Mouse (Mus musculus) lung, postnatal 25 days (tissue): ENCODE data around the gene Gigyf1.

Experiments
- DNase-seq: peaks from one replicate; pipeline ENCODE4 v3.0.0; 2022; ENCODE audit warnings: low spot score

Gene Gigyf1

GRCm38 (mm10) chr5:137514811-137515210 is 3.5 kb upstream of the Gigyf1 start:
- DNase-seq, result no peak

GRCm38 (mm10) chr5:137519691-137520550 is 1.6 kb downstream of the Gigyf1 start:
- no peak for DNase-seq

- no peak for DNase-seq
Observed at GRCm38 (mm10) chr5:137521861-137522260, 3.5 kb downstream of the Gigyf1 start.

- no peak for DNase-seq
Observed at GRCm38 (mm10) chr5:137522711-137523110, 4.4 kb downstream of the Gigyf1 start.

GRCm38 (mm10) chr5:137523396-137524250 is 5.3 kb downstream of the Gigyf1 start:
- no peak for DNase-seq

GRCm38 (mm10) chr5:137524251-137524515 is 5.8 kb downstream of the Gigyf1 start:
- no peak for DNase-seq

GRCm38 (mm10) chr5:137524671-137525070 is 6.3 kb downstream of the Gigyf1 start:
- no peak for DNase-seq

GRCm38 (mm10) chr5:137525511-137525910 is 7.2 kb downstream of the Gigyf1 start:
- no peak for DNase-seq

GRCm38 (mm10) chr5:137526192-137526936 is 8.0 kb downstream of the Gigyf1 start:
- peak; percentile 31 for DNase-seq

- no peak for DNase-seq
Observed at GRCm38 (mm10) chr5:137527413-137527812, 9.1 kb downstream of the Gigyf1 start.

GRCm38 (mm10) chr5:137528247-137528968 is 10.1 kb downstream of the Gigyf1 start:
- DNase-seq, result no peak

- DNase-seq, result no peak
Observed at GRCm38 (mm10) chr5:137529221-137529995, 11.1 kb downstream of the Gigyf1 start.

GRCm38 (mm10) chr5:137530075-137530474 is 11.7 kb downstream of the Gigyf1 start:
- DNase-seq, result no peak

GRCm38 (mm10) chr5:137530588-137531413 is 12.5 kb downstream of the Gigyf1 start:
- peak; percentile 71 for DNase-seq

- peak; percentile 31 for DNase-seq
Observed at GRCm38 (mm10) chr5:137531414-137532130, 13.2 kb downstream of the Gigyf1 start.

GRCm38 (mm10) chr5:137532131-137532807 is 13.9 kb downstream of the Gigyf1 start:
- DNase-seq, result no peak

GRCm38 (mm10) chr5:137532808-137533116 is 14.4 kb downstream of the Gigyf1 start:
- no peak for DNase-seq

GRCm38 (mm10) chr5:137533117-137533827 is 14.9 kb downstream of the Gigyf1 start, which contains the start of the genes Epo and Gnb2:
TSS of gene Epo (minus strand) at chr5:137533242.
TSS of gene Gnb2 (minus strand) at chr5:137533510.
- DNase-seq, result peak; percentile 99
